Mouse (Mus musculus) lung, postnatal 14 days (tissue): Measurements from ENCODE around the gene Pcgf6.
A peak's percentile ranks its signal among the peaks of the same experiment; 100 is the strongest.

ENCODE experiments used
- DNase-seq: peaks from one replicate; pipeline ENCODE4 v3.0.0; 2021

The Pcgf6 gene

GRCm38 (mm10) chr19:47050271-47051032 is at the start of gene Pcgf6:
TSS of gene Pcgf6 (minus strand) at chr19:47050906.
- DNase-seq: peak; percentile 75

DNA sequence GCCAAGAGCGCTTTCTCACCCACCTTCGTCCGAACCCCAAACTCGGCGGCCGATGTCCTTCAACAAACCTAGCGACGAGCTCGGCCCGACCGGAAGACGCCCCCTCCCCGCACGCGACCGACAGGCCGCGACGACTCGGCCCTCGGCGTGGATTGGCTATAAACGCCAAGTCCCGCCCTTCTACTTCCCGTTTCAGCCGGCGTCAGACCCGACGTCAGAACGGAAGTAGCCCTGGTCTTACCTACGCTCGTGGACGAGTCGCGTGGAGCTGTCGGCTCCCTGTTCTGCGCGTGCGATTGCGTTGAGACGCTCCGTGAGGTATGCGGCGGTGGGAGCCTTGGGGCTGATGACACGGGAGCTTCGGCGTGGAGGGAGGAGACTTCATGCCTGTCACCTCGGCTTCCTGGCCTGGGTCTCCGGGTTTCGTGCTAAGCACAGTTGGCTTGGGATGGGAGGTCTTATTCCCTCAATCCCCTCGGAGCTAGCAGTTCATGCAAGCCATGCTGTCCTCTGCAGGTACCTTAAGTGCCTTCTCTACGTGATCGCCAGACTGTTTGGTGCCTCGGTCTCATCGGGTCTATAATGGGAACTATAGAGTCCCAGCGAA is 39.9 kb upstream of the Pcgf6 start, which contains the start of the genes Usmg5 and Pdcd11:
TSS of gene Usmg5 (minus strand) at position 98 of the 607 bp plus-strand sequence.
TSS of gene Pdcd11 (plus strand) at position 219 of the 607 bp plus-strand sequence.
- DNase-seq: peak; percentile 97

DNA sequence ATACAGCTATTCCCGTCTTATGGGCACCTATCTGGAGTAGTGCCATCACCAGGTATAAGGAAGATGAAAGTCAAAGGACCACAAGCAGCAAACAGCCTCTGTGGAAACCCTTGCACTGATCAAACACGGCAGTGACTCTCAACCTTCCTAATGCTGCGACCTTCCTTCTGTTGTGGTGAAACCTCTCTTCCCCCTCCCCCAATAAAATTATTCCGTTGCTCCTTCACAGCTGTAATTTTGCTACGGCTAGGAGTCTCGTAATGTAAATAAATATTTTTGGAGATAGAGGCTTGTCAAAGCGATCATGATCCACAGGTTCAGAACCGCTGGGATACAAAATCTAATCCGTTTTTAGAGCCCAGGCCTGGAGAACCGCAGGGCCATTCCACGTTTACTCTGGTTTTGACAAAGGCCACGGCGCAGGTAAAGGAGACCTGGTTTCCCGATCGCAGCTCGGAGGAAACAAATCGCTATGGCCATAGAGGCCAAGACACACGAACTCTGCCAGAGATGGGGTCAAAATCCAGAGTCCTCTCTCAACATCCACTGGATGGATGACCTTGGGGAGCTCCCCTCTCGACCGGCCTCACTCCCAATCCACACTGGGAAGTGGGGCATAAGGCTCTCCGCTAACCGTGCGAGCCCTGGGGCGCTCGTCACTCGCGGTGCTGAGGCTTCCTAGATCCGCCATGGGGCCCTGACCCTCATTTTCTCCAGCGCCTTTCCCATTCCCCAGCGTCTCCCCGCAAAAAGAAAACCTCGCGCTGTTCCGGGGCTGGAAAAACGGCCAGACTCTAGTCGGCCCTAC is 39.2 kb upstream of the Pcgf6 start:
- DNase-seq: no peak

DNA sequence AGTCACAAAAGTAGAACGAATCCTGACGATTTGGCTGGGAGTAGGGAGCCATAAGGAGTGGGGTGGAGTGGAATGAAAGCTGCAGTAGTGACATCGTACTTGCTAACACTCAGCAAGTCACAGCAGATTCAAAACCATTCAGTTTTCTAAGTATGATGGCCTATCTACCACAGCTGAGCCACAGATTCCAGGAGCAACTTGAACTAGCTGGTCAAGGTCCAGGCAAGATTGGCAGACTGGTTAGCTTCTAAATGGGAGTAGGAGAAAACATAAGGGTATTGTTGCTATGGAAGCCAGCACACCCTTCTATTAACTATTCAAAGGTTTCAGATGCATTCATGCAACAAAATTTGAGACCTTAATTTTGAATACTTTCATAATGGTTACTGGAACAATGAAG is 37.5 kb upstream of the Pcgf6 start:
- DNase-seq: no peak

- peak; percentile 85 for DNase-seq
These were observed 17.4 kb upstream of the Pcgf6 start for GRCm38 (mm10) chr19:47067924-47068611.

GRCm38 (mm10) chr19:47067096-47067882 is 16.6 kb upstream of the Pcgf6 start, which contains the start of gene Taf5:
TSS of gene Taf5 (plus strand) at chr19:47067746.
- DNase-seq: peak; percentile 98

GRCm38 (mm10) chr19:47065860-47066259 is 15.2 kb upstream of the Pcgf6 start:
- DNase-seq: no peak

- no peak for DNase-seq
These were observed 7.0 kb upstream of the Pcgf6 start for GRCm38 (mm10) chr19:47057684-47058083.

- no peak for DNase-seq
These were observed 2.8 kb upstream of the Pcgf6 start for GRCm38 (mm10) chr19:47053471-47053870.

DNA sequence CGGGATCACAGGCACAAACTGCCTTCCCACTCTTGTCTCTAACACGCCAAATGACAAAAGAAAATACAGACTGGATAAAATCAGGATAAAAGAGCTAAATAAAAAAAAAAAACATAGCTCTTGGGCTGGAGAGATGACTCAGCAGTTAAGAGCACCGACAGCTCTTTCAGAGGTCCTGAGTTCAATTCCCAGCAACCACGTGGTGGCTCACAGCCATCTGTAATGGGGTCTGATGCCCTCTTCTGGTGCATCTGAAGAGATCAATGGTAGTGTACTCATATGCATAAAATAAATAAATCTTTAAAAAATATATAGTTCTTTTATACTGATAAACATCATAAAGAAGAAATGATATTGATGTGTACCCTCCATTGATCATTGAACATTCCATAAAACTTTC is 2.2 kb upstream of the Pcgf6 start:
- DNase-seq: no peak

DNA sequence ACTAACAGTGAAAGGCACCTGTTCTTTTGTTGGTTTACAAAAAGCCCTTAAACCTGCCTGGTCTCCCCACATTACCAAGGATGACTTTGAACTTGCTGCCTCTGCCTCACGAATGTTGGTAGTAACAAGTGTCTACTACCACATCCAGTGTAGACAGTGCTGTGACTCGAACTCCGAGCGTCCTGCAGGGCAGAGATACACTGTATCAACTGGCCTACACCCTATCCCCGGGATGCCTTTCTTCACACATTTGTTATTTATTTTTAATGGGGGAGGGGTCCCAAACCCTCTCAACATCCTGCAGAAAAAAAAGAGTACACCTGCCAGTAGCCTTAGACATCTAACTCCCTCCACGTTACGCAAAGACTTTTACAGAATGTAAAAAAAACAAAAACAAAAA is 866 bp downstream of the Pcgf6 start:
- DNase-seq: no peak

DNA sequence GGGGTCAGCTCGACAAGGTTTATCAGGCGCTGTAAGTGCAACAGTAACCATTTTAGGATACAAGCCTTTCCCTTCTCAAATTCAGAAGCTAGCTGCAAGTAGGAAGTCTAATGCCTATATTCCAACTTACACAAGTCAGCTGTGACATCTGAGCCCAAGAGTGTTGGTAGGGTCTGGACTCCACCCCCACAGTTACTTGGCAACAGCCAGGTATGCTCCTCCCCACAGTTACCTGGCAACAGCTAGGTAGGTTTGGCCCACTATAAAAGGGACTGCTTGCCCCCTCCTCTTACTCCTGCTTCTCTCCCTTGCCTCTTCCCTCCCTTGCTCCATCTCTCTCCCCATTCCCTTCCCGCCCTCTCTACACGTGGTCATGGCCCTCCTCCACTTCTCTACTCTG is 1.6 kb downstream of the Pcgf6 start:
- no peak for DNase-seq

GRCm38 (mm10) chr19:47047236-47047833 is 3.4 kb downstream of the Pcgf6 start:
- no peak for DNase-seq

- DNase-seq: no peak
These were observed 4.4 kb downstream of the Pcgf6 start for GRCm38 (mm10) chr19:47046343-47046742.

- no peak for DNase-seq
These were observed 7.1 kb downstream of the Pcgf6 start for GRCm38 (mm10) chr19:47043608-47044007.

DNA sequence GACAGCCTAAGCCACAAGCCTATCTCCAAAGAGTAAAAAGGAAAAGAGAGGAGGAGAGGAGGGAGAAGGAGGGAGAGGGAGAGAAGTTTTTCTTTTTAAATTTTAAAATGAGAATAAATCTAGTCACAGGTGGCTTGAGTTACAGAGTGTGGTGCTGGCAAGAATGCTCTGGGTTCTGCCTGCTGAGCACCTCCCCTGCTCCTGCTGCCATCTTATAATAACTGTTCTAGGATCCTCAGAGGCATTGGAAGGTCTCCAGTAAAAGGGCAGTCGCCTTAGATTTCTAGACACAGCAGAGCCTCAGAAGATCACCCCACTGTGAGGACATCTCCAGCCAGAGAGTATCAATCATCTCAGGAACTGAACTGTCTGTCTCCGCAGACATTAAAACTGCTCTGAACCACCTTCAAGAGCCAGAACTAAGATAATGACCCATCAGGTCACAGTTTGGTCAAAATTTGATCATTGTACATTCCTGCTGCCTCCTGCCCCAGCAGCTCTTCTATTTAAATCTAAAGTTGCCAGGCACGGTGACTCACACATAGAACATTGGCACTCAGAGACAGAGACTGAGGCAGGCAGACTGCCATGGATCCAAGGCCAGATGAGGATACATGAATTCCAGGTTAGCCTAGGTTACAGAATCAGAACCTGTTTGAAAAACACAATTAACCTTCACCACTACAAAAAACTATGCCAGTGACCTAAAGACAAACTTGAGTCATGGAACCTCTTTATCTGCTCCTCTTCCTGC is 9.8 kb downstream of the Pcgf6 start:
- no peak for DNase-seq

DNA sequence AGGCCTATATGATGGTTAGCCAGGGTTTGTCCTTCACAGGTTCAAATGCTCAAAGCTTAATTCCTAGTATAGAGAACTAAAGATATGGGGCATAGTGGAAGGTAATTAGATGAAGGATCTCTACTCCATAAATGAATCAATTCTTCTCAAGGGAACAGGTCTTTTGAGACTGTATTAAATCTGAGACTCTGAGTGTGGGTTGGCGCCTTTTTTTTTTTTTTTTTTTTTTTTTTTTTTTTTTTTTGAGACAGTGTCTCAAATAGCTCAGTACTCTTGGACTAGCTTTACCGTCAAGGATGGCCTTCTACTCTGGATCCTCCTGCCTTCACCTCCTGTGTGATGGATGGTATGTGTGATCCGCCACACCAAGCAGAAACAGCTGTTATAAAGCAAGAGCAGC is 14.1 kb downstream of the Pcgf6 start:
- no peak for DNase-seq

DNA sequence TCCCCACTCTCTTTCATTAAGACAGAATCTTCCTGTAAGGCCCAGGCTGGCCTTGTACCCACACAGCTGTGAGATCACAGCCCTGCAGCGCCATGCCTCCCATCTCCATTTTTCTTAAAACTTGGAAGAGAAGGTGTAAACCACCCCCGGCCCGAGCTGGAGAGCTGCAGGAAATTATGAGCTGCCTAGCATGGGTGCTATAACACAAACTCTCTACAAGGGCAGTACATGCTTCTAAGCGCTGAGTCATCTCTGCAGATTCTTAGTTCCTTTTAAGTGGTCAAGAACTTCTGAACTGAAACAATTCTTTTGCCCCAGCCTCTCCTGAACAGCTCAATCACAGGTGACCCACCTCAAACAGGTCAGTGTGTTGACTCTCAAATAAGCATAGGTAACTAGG is 15.8 kb downstream of the Pcgf6 start:
- no peak for DNase-seq

DNA sequence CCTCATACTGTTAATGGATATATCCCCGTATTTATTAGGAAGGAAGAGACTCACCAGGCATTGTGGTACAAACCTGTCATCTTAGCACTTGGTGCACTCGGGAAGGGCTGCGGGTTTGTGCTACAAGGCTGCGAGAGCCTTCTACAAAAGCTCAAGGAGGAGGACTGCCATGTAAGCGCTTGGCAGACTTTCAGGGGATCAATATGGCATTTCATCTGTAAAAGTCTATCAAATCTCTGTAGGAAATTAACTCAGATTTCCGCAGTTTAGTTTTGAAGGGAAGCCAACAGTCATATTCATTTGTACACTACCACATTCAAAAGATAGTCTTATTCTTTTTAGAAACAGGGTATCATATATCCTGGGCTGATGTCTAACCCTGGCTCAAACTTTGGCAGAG is 18.9 kb downstream of the Pcgf6 start:
- no peak for DNase-seq

- no peak for DNase-seq
These were observed 20.9 kb downstream of the Pcgf6 start for GRCm38 (mm10) chr19:47029796-47030195.

DNA sequence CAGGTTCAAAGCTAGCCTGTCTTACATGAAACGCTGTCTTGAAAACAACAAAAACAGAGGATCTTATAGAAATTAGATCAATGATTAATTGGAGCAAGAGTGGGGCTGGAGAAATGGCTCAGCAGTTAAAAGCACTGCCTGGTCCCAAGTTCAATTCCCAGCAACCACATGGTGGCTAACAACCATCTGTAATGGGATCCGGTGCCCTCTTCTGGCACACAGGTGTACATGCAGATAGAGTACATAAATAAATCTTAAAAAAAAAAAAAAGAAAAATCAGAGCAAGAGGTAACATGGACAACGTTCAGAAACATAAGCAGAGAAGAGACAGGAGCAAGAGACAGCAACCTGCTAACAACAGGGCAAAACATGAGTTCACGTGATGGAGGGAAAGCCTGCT is 24.2 kb downstream of the Pcgf6 start:
- no peak for DNase-seq
